In the genomic region with DNA sequence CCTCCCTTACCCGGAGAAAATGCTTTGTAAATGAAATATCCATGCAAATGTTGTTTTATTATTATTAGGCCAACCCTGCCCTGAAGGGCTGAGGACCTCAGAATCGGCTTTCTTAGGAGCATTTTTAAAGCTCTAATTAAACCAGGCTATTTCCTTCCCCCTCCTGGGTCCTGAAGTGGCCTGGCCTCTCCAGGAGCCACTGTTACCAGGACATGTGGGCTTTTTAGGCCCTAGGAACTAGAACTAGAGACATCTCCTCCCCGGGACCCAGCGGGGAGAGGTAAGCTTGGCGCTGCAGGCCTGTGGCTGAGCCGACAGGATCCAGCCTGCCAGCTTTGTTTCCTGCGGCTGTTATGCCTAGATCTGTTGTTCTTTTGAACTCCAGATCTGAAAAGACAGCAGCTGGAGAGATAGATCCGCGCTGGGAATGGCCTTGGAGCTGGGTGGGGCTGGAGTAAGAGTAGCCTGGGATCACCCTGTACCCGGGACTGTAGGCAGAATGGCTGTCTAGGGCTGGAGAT, we compare ENCODE assay signal across 10 mouse cellular contexts. TPM values are rescaled to one million over a fixed set of nuclear protein-coding genes. Genes with fewer than 3 reads are reported as not detected.
DNase-seq lines count a peak whose midpoint lies in the region; ATAC-seq and TF ChIP-seq lines count a peak whose summit lies in the region.
"Had no signal": no experiment of that assay in that cellular context is flagged by ENCODE, and none has a peak within 500 bp of the region (broad histone marks: within the 10 kb centered on the region; RNA-seq: fewer than 3 reads in every experiment).

No protein-coding gene starts in this region.

- H3K27me3 ChIP-seq in kidney, embryonic 14.5 days (ENCODE audit: control insufficient read depth, insufficient read depth, low read length): no peaks in the 10 kb centered on the region; the same call in 1 of the 2 replicates
- H3K27me3 ChIP-seq: Patski had no signal

- peak overlapping the region; percentile 15; the same call in 1 of the 2 replicates for H3K4me2 ChIP-seq in kidney, embryonic 14.5 days (replicated peaks; ENCODE audit: low read depth, low read length)

- H3K9me3 ChIP-seq in kidney, embryonic 14.5 days (ENCODE audit: control insufficient read depth, low read length): no peaks in the 10 kb centered on the region

- ATAC-seq in kidney, embryonic 14.5 days (ENCODE audit: low FRiP score, low TSS enrichment): 0 out of 2 replicates have a peak, but pooled peaks have one; percentile 8
- ATAC-seq in frontal cortex, adult (ENCODE audit: low TSS enrichment): no peak

- DNase-seq in kidney, adult 18-20 months: no peak
- peak; percentile 71 for DNase-seq in embryo, embryonic 10.5 days (ENCODE audit: low spot score)
- DNase-seq in hindlimb bud, embryonic 11.5 days (ENCODE audit: extremely low spot score, low read depth, low spot score): peak; percentile 28
- DNase-seq in gastrocnemius, postnatal 14 days: no peak
- DNase-seq in cerebellum, postnatal 4 days (ENCODE audit: low spot score in 2 of 2): no peak

- WGBS in kidney, embryonic 14.5 days: 7% methylated on average over 10 of the region's 10 CpGs
- 46% methylated on average over 10 of the region's 10 CpGs for WGBS in olfactory bulb, adult 2 months

- peaks cover 19% of the 10 kb centered on the region for H3K4me1 ChIP-seq in kidney, embryonic 14.5 days (ENCODE audit: control insufficient read depth, insufficient read depth, low read length)
- H3K4me1 ChIP-seq in olfactory bulb, adult 2 months (ENCODE audit: control insufficient read depth, insufficient read depth, low read length): peaks cover 20% of the 10 kb centered on the region

- TF ChIP-seq POLR2A in olfactory bulb, adult 2 months (IDR thresholded peaks at IDR 0.05; ENCODE audit: insufficient read depth, low read depth, low read length): no peak

- H3K4me3 ChIP-seq in kidney, embryonic 14.5 days (ENCODE audit: low read length): no peak overlapping the region
- no peak overlapping the region for H3K4me3 ChIP-seq in olfactory bulb, adult 2 months (ENCODE audit: insufficient read depth, low read depth, low read length)

- intact Hi-C loops in gastrocnemius, postnatal 14 days (cut with DNase I; ENCODE audit: low total_unique reads): no loop called here

- no peaks in the 10 kb centered on the region for H3K36me3 ChIP-seq in kidney, embryonic 14.5 days (ENCODE audit: control insufficient read depth, insufficient read depth, low read length)

- H3K9ac ChIP-seq in kidney, embryonic 14.5 days (ENCODE audit: low read depth, low read length): peak overlapping the region; percentile 54

- TF ChIP-seq CTCF in olfactory bulb, adult 2 months (IDR thresholded peaks at IDR 0.05; ENCODE audit: insufficient read depth, low read depth, low read length): no peak

- H3K27ac ChIP-seq in kidney, embryonic 14.5 days (ENCODE audit: low read depth, low read length): peak overlapping the region; percentile 71; the same call in 1 of the 2 replicates
- peak overlapping the region; percentile 49; the same call in 1 of the 2 replicates for H3K27ac ChIP-seq in olfactory bulb, adult 2 months (ENCODE audit: insufficient read depth, low read depth, low read length)

RNA-seq across cellular contexts. Expression of gene Cpsf4l, which starts 0.5 kb away (rescaled TPM):
- 0.90 and 1.4 TPM in 2 replicates for polyA plus RNA-seq in kidney, embryonic 14.5 days (2014; fragmentation: Nextera tagmentation; extraction: Ambion mirVana)
- not detected in 2 replicates for polyA plus RNA-seq in olfactory bulb, adult 2 months (2012; ENCODE audit: insufficient read depth, insufficient read length, low replicate concordance, missing spikeins)
- total RNA-seq in gastrocnemius, postnatal 14 days (2021): not detected
- total RNA-seq: left cerebral cortex, postnatal 10 days had no signal

RNA-seq across cellular contexts. Expression of gene D11Wsu47e, which starts 26.1 kb away (rescaled TPM):
- polyA plus RNA-seq in kidney, embryonic 14.5 days (2014; fragmentation: Nextera tagmentation; extraction: Ambion mirVana): 20.5 and 29.7 TPM in 2 replicates
- not detected in 2 replicates for polyA plus RNA-seq in olfactory bulb, adult 2 months (2012; ENCODE audit: insufficient read depth, insufficient read length, low replicate concordance, missing spikeins)
- 1 to 10 TPM; 5.0 to 7.5 TPM for total RNA-seq in gastrocnemius, postnatal 14 days (2021)

RNA-seq across cellular contexts. Expression of gene Fam104a, which starts 26.4 kb away (rescaled TPM):
- polyA plus RNA-seq in kidney, embryonic 14.5 days (2014; fragmentation: Nextera tagmentation; extraction: Ambion mirVana): 49.7 and 49.8 TPM in 2 replicates
- polyA plus RNA-seq in olfactory bulb, adult 2 months (2012; ENCODE audit: insufficient read depth, insufficient read length, low replicate concordance, missing spikeins): not detected in 2 replicates
- total RNA-seq in gastrocnemius, postnatal 14 days (2021): 10 to 100 TPM; 28.4 to 31.3 TPM

RNA-seq across cellular contexts. Expression of gene Cdc42ep4, which starts 41.4 kb away (rescaled TPM):
- 36.0 and 45.4 TPM in 2 replicates for polyA plus RNA-seq in kidney, embryonic 14.5 days (2014; fragmentation: Nextera tagmentation; extraction: Ambion mirVana)
- polyA plus RNA-seq in olfactory bulb, adult 2 months (2012; ENCODE audit: insufficient read depth, insufficient read length, low replicate concordance, missing spikeins): not detected in 2 replicates
- 10 to 100 TPM; 15.7 to 16.2 TPM for total RNA-seq in gastrocnemius, postnatal 14 days (2021)

Comparison
In these comparisons a context has a peak if more than half of its experiments do, and no peak if none do; other contexts are left out.
1. DNase-seq: peak in embryo, embryonic 10.5 days (single experiment) and hindlimb bud, embryonic 11.5 days (single experiment); none in kidney, adult 18-20 months (single experiment), gastrocnemius, postnatal 14 days (single experiment) and cerebellum, postnatal 4 days (0 of 2).
2. RNA of gene D11Wsu47e, which starts 26.1 kb away (polyA plus RNA-seq): 20.5 to 29.7 TPM in kidney, embryonic 14.5 days; not detected in olfactory bulb, adult 2 months; every median in the first group is over 10 times any median in the second.
3. RNA of gene Fam104a, which starts 26.4 kb away (polyA plus RNA-seq): 49.7 to 49.8 TPM in kidney, embryonic 14.5 days; not detected in olfactory bulb, adult 2 months; every median in the first group is over 10 times any median in the second.